In genomic region chr1:34237689-34238091, GRCm38 (mm10) we compare ENCODE assay signal across 7 mouse cellular contexts.
A peak's percentile ranks its signal among the peaks of the same experiment; 100 is the strongest.
DNase-seq lines count a peak whose midpoint lies in the region; ATAC-seq lines count a peak whose summit lies in the region.

No protein-coding gene starts in this region.

- no peak overlapping the region for H3K27ac ChIP-seq in embryonic facial prominence, embryonic 14.5 days (replicated peaks; ENCODE audit: low read depth, low read length)
- H3K27ac ChIP-seq in heart, embryonic 12.5 days (ENCODE audit: poor library complexity, severe bottlenecking), result no peak overlapping the region
- H3K27ac ChIP-seq in midbrain, embryonic 13.5 days, result 0 out of 2 replicates have a peak overlapping the region, but pooled peaks have one; percentile 16

- H3K9me3 ChIP-seq in embryonic facial prominence, embryonic 14.5 days (ENCODE audit: control insufficient read depth, low read length), result no peaks in the 10 kb centered on the region
- no peaks in the 10 kb centered on the region for H3K9me3 ChIP-seq in heart, embryonic 12.5 days (replicated peaks)
- H3K9me3 ChIP-seq in midbrain, embryonic 13.5 days, result no peaks in the 10 kb centered on the region

- H3K27me3 ChIP-seq in embryonic facial prominence, embryonic 14.5 days (replicated peaks; ENCODE audit: control insufficient read depth, insufficient read depth, low read length), result no peaks in the 10 kb centered on the region
- no peaks in the 10 kb centered on the region for H3K27me3 ChIP-seq in heart, embryonic 12.5 days (replicated peaks)
- peaks cover 7% of the 10 kb centered on the region; the same call in 1 of the 2 replicates for H3K27me3 ChIP-seq in midbrain, embryonic 13.5 days

- H3K36me3 ChIP-seq in embryonic facial prominence, embryonic 14.5 days (ENCODE audit: control insufficient read depth, insufficient read depth, low read length), result 0 out of 2 replicates have a peak, but pooled peaks cover under 1% of the 10 kb centered on the region
- H3K36me3 ChIP-seq in heart, embryonic 12.5 days, result peaks cover 3% of the 10 kb centered on the region
- peaks cover 8% of the 10 kb centered on the region; the same call in 1 of the 2 replicates for H3K36me3 ChIP-seq in midbrain, embryonic 13.5 days

- 62% methylated on average over 12 of the region's 12 CpGs for WGBS in embryonic facial prominence, embryonic 14.5 days
- WGBS in heart, embryonic 12.5 days, result 66% methylated on average over 12 of the region's 12 CpGs
- 28% methylated on average over 12 of the region's 12 CpGs for WGBS in midbrain, embryonic 13.5 days

- ATAC-seq in embryonic facial prominence, embryonic 14.5 days (ENCODE audit: low read depth), result no peak
- no peak for ATAC-seq in heart, embryonic 12.5 days (ENCODE audit: insufficient number of reproducible peaks, low FRiP score)
- ATAC-seq in midbrain, embryonic 13.5 days, result no peak

- H3K4me2 ChIP-seq in embryonic facial prominence, embryonic 14.5 days (ENCODE audit: low read depth, low read length), result peak overlapping the region; percentile 82
- H3K4me2 ChIP-seq in heart, embryonic 12.5 days, result peak overlapping the region; percentile 79
- H3K4me2 ChIP-seq in midbrain, embryonic 13.5 days (replicated peaks), result peak overlapping the region; percentile 81

- peaks cover 7% of the 10 kb centered on the region for H3K4me1 ChIP-seq in embryonic facial prominence, embryonic 14.5 days (ENCODE audit: control insufficient read depth, insufficient read depth, low read length)
- H3K4me1 ChIP-seq in heart, embryonic 12.5 days (replicated peaks), result peaks cover 28% of the 10 kb centered on the region
- H3K4me1 ChIP-seq in midbrain, embryonic 13.5 days (replicated peaks), result peaks cover 44% of the 10 kb centered on the region

- H3K4me3 ChIP-seq in embryonic facial prominence, embryonic 14.5 days (ENCODE audit: low read depth, low read length), result peak overlapping the region; percentile 53
- H3K4me3 ChIP-seq in heart, embryonic 12.5 days, result peak overlapping the region; percentile 62; the same call in 1 of the 2 replicates
- peak overlapping the region; percentile 42 for H3K4me3 ChIP-seq in midbrain, embryonic 13.5 days (replicated peaks)

- no peak for DNase-seq in embryonic facial prominence, embryonic 14.5 days (ENCODE audit: low spot score)
- peak; percentile 35 for DNase-seq in kidney, postnatal 10 days
- no peak for DNase-seq in gastrocnemius, postnatal 4 days (ENCODE audit: low spot score in 2 of 2)
- no peak for DNase-seq in left cerebral cortex, adult 11 months (ENCODE audit: low spot score)
- no peak for DNase-seq in frontal cortex, postnatal 36 days (ENCODE audit: low spot score in 2 of 2)

- H3K9ac ChIP-seq in embryonic facial prominence, embryonic 14.5 days (ENCODE audit: low read depth, low read length), result no peak overlapping the region
- H3K9ac ChIP-seq in heart, embryonic 12.5 days, result no peak overlapping the region
- peak overlapping the region; percentile 12 for H3K9ac ChIP-seq in midbrain, embryonic 13.5 days (replicated peaks)
